Mouse (Mus musculus) layer of hippocampus, postnatal 10 days (tissue): ENCODE measurements at regions not wholly inside any gene's neighbourhood (a gene's known extent, or its start where the extent isn't known, plus 50 kb on each side); places are given as distances from the start of the nearest gene placed in this dataset.
"Not testable (repeated sequence)": the region's sequence is repeated elsewhere in the genome, so short reads cannot be mapped to it uniquely, and the experiment has no call there.

Experiments used
- DNase-seq, 2 experiments: peaks; one replicate each; pipeline ENCODE4 v3.0.0; 2021; ENCODE audit warnings: low spot score in 2 of 2

DNA sequence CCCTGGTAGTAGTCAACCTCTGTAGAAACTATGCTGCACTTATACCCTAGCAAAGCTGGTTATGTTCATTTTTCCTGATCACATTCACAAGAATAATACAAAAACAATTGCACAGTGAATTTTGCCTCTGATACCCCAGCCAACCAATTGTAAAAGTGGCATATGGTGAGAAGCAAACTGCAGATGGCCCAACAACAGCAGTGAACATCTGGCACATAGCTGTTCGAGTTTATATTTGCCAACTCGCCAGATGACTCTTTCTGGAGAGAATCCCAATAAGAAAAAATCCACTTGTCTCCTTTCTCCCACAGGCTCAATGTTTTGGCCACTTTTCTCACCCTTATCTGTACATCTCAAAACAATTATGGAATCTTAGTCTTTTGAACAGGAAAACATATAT lies 196.5 kb upstream of the Grik2 start:
- peak; percentile 12 to 29 for DNase-seq

DNA sequence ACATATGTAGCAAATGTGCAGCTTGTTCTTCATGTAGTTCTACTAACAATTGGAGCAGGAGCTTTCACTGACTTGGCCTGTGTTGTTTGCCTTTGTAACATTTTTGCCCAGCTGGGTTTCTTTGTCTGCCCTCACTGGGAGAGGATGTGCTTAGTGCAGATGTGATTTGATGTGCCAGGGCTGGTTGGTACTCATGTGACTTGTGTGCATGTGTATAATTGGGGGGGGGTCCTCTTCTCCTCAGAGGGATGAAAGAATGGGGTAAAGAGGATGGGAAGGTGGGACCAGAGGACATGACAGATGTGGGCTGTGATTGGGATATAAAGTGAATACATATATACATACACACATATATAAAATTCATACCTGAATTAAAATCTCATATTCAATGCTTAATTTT lies 163.9 kb upstream of the Grik2 start:
- DNase-seq, result no peak

GRCm38 (mm10) chr10:49937305-49937704 lies 148.7 kb upstream of the Grik2 start:
- not testable (repeated sequence) for DNase-seq

DNA sequence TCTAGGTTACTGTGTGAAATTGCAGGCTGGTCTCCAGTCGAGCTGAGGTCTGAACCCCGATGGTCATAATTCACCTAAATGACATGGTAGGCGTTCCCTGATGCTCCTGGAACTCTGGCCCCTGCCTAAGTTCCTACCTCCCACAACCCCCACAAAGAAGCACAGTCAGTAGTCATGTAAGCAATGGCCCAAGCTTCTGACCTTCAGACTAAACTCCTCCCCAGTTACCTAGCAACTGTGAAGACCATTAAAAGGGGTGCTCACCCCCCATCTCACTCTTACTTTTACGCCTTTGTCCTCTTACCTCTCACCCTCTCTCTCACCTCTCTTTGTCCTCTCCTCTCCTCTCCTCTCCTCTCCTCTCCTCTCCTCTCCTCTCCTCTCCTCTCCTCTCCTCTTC lies 120.6 kb upstream of the Grik2 start:
- DNase-seq, result not testable (repeated sequence)

- not testable (repeated sequence) for DNase-seq
These were observed 119.6 kb upstream of the Grik2 start for GRCm38 (mm10) chr10:49908126-49908525.

- DNase-seq, result not testable (repeated sequence)
These were observed 116.1 kb upstream of the Grik2 start for GRCm38 (mm10) chr10:49904626-49905025.

DNA sequence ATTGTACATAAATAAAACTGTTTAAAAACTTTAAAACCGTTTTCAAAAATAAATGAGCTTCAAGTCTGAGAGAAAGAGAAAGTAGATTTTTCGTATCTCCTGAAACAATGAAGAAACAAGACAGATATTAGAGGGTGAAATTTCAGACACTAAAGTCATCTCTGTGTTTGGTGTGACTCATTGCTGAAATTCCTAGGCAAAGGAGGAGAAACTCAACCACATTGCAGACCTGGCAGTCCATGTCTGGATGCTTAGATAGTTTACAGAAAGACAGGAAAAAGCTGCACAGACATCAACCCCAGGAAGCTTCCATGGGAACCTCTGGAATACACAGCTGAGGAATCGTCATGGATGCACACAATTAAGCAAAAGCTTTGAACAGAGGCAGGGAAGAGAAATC lies 106.9 kb upstream of the Grik2 start:
- no peak for DNase-seq

DNA sequence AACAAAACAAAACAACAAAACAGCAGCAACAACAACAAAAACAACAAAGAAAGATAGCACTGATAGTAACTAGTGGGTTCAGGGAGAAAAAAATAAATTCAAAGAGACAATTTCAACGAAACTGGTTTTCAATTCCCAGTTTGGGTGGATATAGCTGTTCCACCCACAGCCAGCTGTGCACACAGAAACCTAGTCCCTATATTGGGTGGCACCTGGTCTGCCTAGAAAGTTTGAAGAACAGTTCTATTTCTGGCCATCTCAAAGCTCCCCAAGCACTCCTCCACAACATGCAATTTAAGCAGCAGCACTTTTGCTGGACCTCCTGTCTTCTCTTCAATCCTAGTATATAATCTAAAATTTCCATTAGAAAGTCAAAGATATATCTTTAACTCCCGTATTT lies 95.5 kb upstream of the Grik2 start:
- no peak for DNase-seq

- no peak for DNase-seq
These were observed 94.9 kb upstream of the Grik2 start for GRCm38 (mm10) chr10:49883444-49883843.

GRCm38 (mm10) chr10:49863800-49864199 lies 75.2 kb upstream of the Grik2 start:
- no peak for DNase-seq

GRCm38 (mm10) chr10:49847686-49848085 lies 59.1 kb upstream of the Grik2 start:
- DNase-seq, result no peak

- DNase-seq, result no peak
These were observed 55.7 kb upstream of the Grik2 start for GRCm38 (mm10) chr10:49844308-49844707.
